Mouse (Mus musculus) hindbrain, embryonic 16.5 days (tissue): ENCODE data around the gene Scgb2b3. TPM values are rescaled to one million over a fixed set of nuclear protein-coding genes. Genes with fewer than 3 reads are reported as not detected.

Experiments
- ATAC-seq: fragments of 200-750 bp; cut with Nextera tagmentation; 2 replicates; pipeline ENCODE4 v1.8.0; 2017; ENCODE audit warnings: moderate TSS enrichment, moderate library complexity
- H3K27ac ChIP-seq: fragments of 300-500 bp; sonication (generic); 2 replicates; pipeline ENCODE4 v1.5.1; 2014; ENCODE audit warnings: low read depth, mild to moderate bottlenecking, control low read depth, low read length, moderate library complexity
- H3K27me3 ChIP-seq: fragments of 300-500 bp; sonication (generic); replicated peaks from 2 replicates; pipeline ENCODE4 v1.6.1; 2014; ENCODE audit warnings: low read length; ENCODE audit not compliant: control insufficient read depth, insufficient read depth
- H3K36me3 ChIP-seq: fragments of 300-500 bp; sonication (generic); 2 replicates; pipeline ENCODE4 v1.6.1; 2014; ENCODE audit warnings: mild to moderate bottlenecking, low read length, moderate library complexity, mixed read lengths; ENCODE audit not compliant: control insufficient read depth, insufficient read depth
- H3K4me1 ChIP-seq: fragments of 300-500 bp; sonication (generic); 2 replicates; pipeline ENCODE4 v1.6.1; 2014; ENCODE audit warnings: low read depth, low read length; ENCODE audit not compliant: control insufficient read depth, insufficient read depth
- H3K4me2 ChIP-seq: fragments of 300-500 bp; sonication (generic); 2 replicates; pipeline ENCODE4 v1.6.1; 2014; ENCODE audit warnings: mild to moderate bottlenecking, low read length, control low read depth, moderate library complexity
- H3K4me3 ChIP-seq: fragments of 300-500 bp; sonication (generic); 2 replicates; pipeline ENCODE4 v1.5.1; 2014; ENCODE audit warnings: mild to moderate bottlenecking, low read length, control low read depth, moderate library complexity
- H3K9ac ChIP-seq: fragments of 300-500 bp; sonication (generic); 2 replicates; pipeline ENCODE4 v1.6.1; 2014; ENCODE audit warnings: low read depth, mild to moderate bottlenecking, control low read depth, low read length, moderate library complexity
- H3K9me3 ChIP-seq: fragments of 300-500 bp; sonication (generic); 2 replicates; pipeline ENCODE4 v1.6.1; 2014; ENCODE audit warnings: mild to moderate bottlenecking, low read length, moderate library complexity; ENCODE audit not compliant: control insufficient read depth
- WGBS: fragments of 180-500 bp; shearing (Covaris S2); extraction: QIAGEN DNeasy Blood & Tissue Kit; methylation state at CpG from one replicate; pipeline ENCODE4 v1.1.7; 2014; 5-methylcytosine and 5-hydroxymethylcytosine counted together
- polyA plus RNA-seq: library from polyadenylated mRNA; unstranded; fragments of >200 nt; fragmentation: Nextera tagmentation; extraction: Ambion mirVana; gene quantifications from 2 replicates; pipeline ENCODE4 v1.2.1, GENCODE M21; 2015

The Scgb2b3 gene
- not detected in 2 replicates for polyA plus RNA-seq

GRCm38 (mm10) chr7:31362022-31362560 is at the start of gene Scgb2b3:
Scgb2b3 (minus strand) TSS chr7:31362072.
- H3K4me2 ChIP-seq: no peak within 1 kb of the TSS
- no peaks in the 10 kb centered on the region for H3K4me1 ChIP-seq
- H3K36me3 ChIP-seq: no peaks in the 10 kb centered on the region
- 73% methylated on average over 4 of the region's 4 CpGs for WGBS
- no peak for ATAC-seq
- H3K9me3 ChIP-seq: peaks cover 30% of the 10 kb centered on the region
- H3K9ac ChIP-seq: no peak within 1 kb of the TSS
- H3K27ac ChIP-seq: no peak within 1 kb of the TSS
- no peak within 1 kb of the TSS for H3K4me3 ChIP-seq
- no peaks in the 10 kb centered on the region for H3K27me3 ChIP-seq

- H3K9ac ChIP-seq: no peak within 1 kb of the TSS
- no peak for ATAC-seq
- no peaks in the 10 kb centered on the region for H3K36me3 ChIP-seq
- H3K9me3 ChIP-seq: peaks cover 33% of the 10 kb centered on the region
- H3K27ac ChIP-seq: no peak within 1 kb of the TSS
- WGBS: 78% methylated on average over 3 of the region's 3 CpGs
- no peaks in the 10 kb centered on the region for H3K4me1 ChIP-seq
- H3K4me2 ChIP-seq: no peak within 1 kb of the TSS
- no peaks in the 10 kb centered on the region for H3K27me3 ChIP-seq
- no peak within 1 kb of the TSS for H3K4me3 ChIP-seq
Measured at GRCm38 (mm10) chr7:31375292-31375691, 13.4 kb upstream of the Scgb2b3 start, which contains the start of gene Scgb1b3. Scgb1b3 (plus strand) TSS chr7:31375592.

Other genes with a start within 250 kb of the Scgb2b3 start
- 0.61 and 0.75 TPM in 2 replicates for gene Hpn, start 246.8 kb downstream of the Scgb2b3 start, polyA plus RNA-seq
- 19.0 TPM in 2 replicates for gene Scn1b, start 235.1 kb downstream of the Scgb2b3 start, polyA plus RNA-seq
- gene Gramd1a, start 206.2 kb downstream of the Scgb2b3 start, polyA plus RNA-seq: 203 and 222 TPM in 2 replicates
- gene Scgb2b2, start 71.6 kb downstream of the Scgb2b3 start, polyA plus RNA-seq: not detected in 2 replicates
- gene Scgb1b2, start 70.3 kb downstream of the Scgb2b3 start, polyA plus RNA-seq: not detected in 2 replicates
- not detected in 2 replicates for gene Scgb1b3, start 13.5 kb upstream of the Scgb2b3 start, polyA plus RNA-seq